Mouse (Mus musculus): ENCODE results near the gene Dnm1. TPM values are rescaled to one million over a fixed set of nuclear protein-coding genes. Genes with fewer than 3 reads are reported as not detected.

Dnm1 gene
- polyA plus RNA-seq, 1 experiment from 2014 or later, result 5.6 TPM

GRCm38 (mm10) chr2:32321591-32322298 is 31.4 kb downstream of the Dnm1 start:
- Histone ChIP-seq H3K27ac (replicated peaks) (no peak overlapping the region), H3K9ac (ENCODE audit: low read length) (no peak overlapping the region), H3K4me1 (replicated peaks; ENCODE audit: control insufficient read depth, insufficient read depth) (0 out of 2 replicates have a peak, but pooled peaks cover 3% of the 10 kb centered on the region), H3K4me3 (ENCODE audit: low read depth, low read length) (no peak overlapping the region), H3K36me3 (ENCODE audit: control insufficient read depth, insufficient read depth, low read length) (no peaks in the 10 kb centered on the region), H3K9me3 (ENCODE audit: control insufficient read depth, low read length) (no peaks in the 10 kb centered on the region), H3K4me2 (replicated peaks; ENCODE audit: low read depth) (no peak overlapping the region), H3K27me3 (ENCODE audit: control insufficient read depth, insufficient read depth, low read length) (no peaks in the 10 kb centered on the region)
- no peak; the same call in 1 of the 2 replicates for ATAC-seq (ENCODE audit: low FRiP score, low TSS enrichment)
- TF ChIP-seq CTCF (IDR thresholded peaks at IDR 0.05; ENCODE audit: low read depth) (no peak), EP300 (optimal IDR thresholded peaks at IDR 0.05) (no peak)
- WGBS, result 63% methylated on average over 9 of the region's 9 CpGs
- peak; percentile 41 for DNase-seq (ENCODE audit: low spot score)

- 63% methylated on average over 11 of the region's 11 CpGs for WGBS
- H3K36me3 ChIP-seq (ENCODE audit: control insufficient read depth, insufficient read depth, low read length), result no peaks in the 10 kb centered on the region
Measured at GRCm38 (mm10) chr2:32320721-32321120, 32.4 kb downstream of the Dnm1 start.

GRCm38 (mm10) chr2:32319586-32320580 is 33.3 kb downstream of the Dnm1 start:
- ATAC-seq (ENCODE audit: low FRiP score, low TSS enrichment) (peak; percentile 27), DNase-seq (ENCODE audit: low spot score) (no peak)
- H3K4me2 ChIP-seq (replicated peaks; ENCODE audit: low read depth), result peak overlapping the region; percentile 62; the same call in 1 of the 2 replicates
- H3K4me3 ChIP-seq (ENCODE audit: low read depth, low read length), result no peak overlapping the region
- TF ChIP-seq EP300 (optimal IDR thresholded peaks at IDR 0.05) (no peak), CTCF (IDR thresholded peaks at IDR 0.05; ENCODE audit: low read depth) (no peak)
- 0 out of 2 replicates have a peak, but pooled peaks cover 3% of the 10 kb centered on the region for H3K4me1 ChIP-seq (replicated peaks; ENCODE audit: control insufficient read depth, insufficient read depth)
- no peaks in the 10 kb centered on the region for H3K27me3 ChIP-seq (ENCODE audit: control insufficient read depth, insufficient read depth, low read length)
- no peaks in the 10 kb centered on the region for H3K9me3 ChIP-seq (ENCODE audit: control insufficient read depth, low read length)
- H3K9ac ChIP-seq (ENCODE audit: low read length), result no peak overlapping the region
- H3K36me3 ChIP-seq (ENCODE audit: control insufficient read depth, insufficient read depth, low read length), result no peaks in the 10 kb centered on the region
- 30% methylated on average over 9 of the region's 9 CpGs for WGBS
- H3K27ac ChIP-seq (replicated peaks), result peak overlapping the region; percentile 93

More at GRCm38 (mm10) chr2:32320721-32321120, 32.4 kb downstream of the Dnm1 start:
- Histone ChIP-seq H3K4me3 (ENCODE audit: low read depth, low read length) (no peak overlapping the region), H3K4me2 (replicated peaks; ENCODE audit: low read depth) (no peak overlapping the region), H3K9me3 (ENCODE audit: control insufficient read depth, low read length) (no peaks in the 10 kb centered on the region), H3K27me3 (ENCODE audit: control insufficient read depth, insufficient read depth, low read length) (no peaks in the 10 kb centered on the region), H3K4me1 (replicated peaks; ENCODE audit: control insufficient read depth, insufficient read depth) (0 out of 2 replicates have a peak, but pooled peaks cover 3% of the 10 kb centered on the region), H3K9ac (ENCODE audit: low read length) (no peak overlapping the region), H3K27ac (replicated peaks) (peak overlapping the region; percentile 93; the same call in 1 of the 2 replicates)
- DNase-seq (ENCODE audit: low spot score) (no peak), ATAC-seq (ENCODE audit: low FRiP score, low TSS enrichment) (no peak)
- TF ChIP-seq CTCF (IDR thresholded peaks at IDR 0.05; ENCODE audit: low read depth) (no peak), EP300 (optimal IDR thresholded peaks at IDR 0.05) (no peak)

GRCm38 (mm10) chr2:32318709-32319585 is 34.2 kb downstream of the Dnm1 start:
- no peak for DNase-seq (ENCODE audit: low spot score)
- no peak for ATAC-seq (ENCODE audit: low FRiP score, low TSS enrichment)
- Histone ChIP-seq H3K4me3 (ENCODE audit: low read depth, low read length) (peak overlapping the region; percentile 41), H3K27me3 (ENCODE audit: control insufficient read depth, insufficient read depth, low read length) (no peaks in the 10 kb centered on the region), H3K9me3 (ENCODE audit: control insufficient read depth, low read length) (no peaks in the 10 kb centered on the region), H3K4me2 (replicated peaks; ENCODE audit: low read depth) (peak overlapping the region; percentile 62), H3K4me1 (replicated peaks; ENCODE audit: control insufficient read depth, insufficient read depth) (0 out of 2 replicates have a peak, but pooled peaks cover 3% of the 10 kb centered on the region), H3K9ac (ENCODE audit: low read length) (peak overlapping the region; percentile 68), H3K36me3 (ENCODE audit: control insufficient read depth, insufficient read depth, low read length) (no peaks in the 10 kb centered on the region), H3K27ac (replicated peaks) (peak overlapping the region; percentile 93)
- TF ChIP-seq EP300 (optimal IDR thresholded peaks at IDR 0.05) (no peak), CTCF (IDR thresholded peaks at IDR 0.05; ENCODE audit: low read depth) (no peak)
- WGBS, result 58% methylated on average over 14 of the region's 14 CpGs

- WGBS, result 7% methylated on average over 19 of the region's 19 CpGs
- H3K4me3 ChIP-seq (ENCODE audit: low read depth, low read length), result peak overlapping the region; percentile 41
- 0 out of 2 replicates have a peak, but pooled peaks cover 3% of the 10 kb centered on the region for H3K4me1 ChIP-seq (replicated peaks; ENCODE audit: control insufficient read depth, insufficient read depth)
- TF ChIP-seq EP300 (optimal IDR thresholded peaks at IDR 0.05), result no peak
- peak; percentile 21; the same call in 1 of the 2 replicates for TF ChIP-seq CTCF (IDR thresholded peaks at IDR 0.05; ENCODE audit: low read depth)
- H3K36me3 ChIP-seq (ENCODE audit: control insufficient read depth, insufficient read depth, low read length), result no peaks in the 10 kb centered on the region
- no peaks in the 10 kb centered on the region for H3K27me3 ChIP-seq (ENCODE audit: control insufficient read depth, insufficient read depth, low read length)
- H3K9ac ChIP-seq (ENCODE audit: low read length), result peak overlapping the region; percentile 68
- H3K9me3 ChIP-seq (ENCODE audit: control insufficient read depth, low read length), result no peaks in the 10 kb centered on the region
- H3K4me2 ChIP-seq (replicated peaks; ENCODE audit: low read depth), result peak overlapping the region; percentile 62
- peak overlapping the region; percentile 93 for H3K27ac ChIP-seq (replicated peaks)
- ATAC-seq (ENCODE audit: low FRiP score, low TSS enrichment), result peak; percentile 81
- DNase-seq (ENCODE audit: low spot score), result peak; percentile 67
Measured at GRCm38 (mm10) chr2:32317791-32318417, 35.2 kb downstream of the Dnm1 start.

All from stomach, postnatal 0 days (tissue).